Mouse (Mus musculus) hindbrain, embryonic 13.5 days (tissue): ENCODE data around the gene Selenom. TPM values are rescaled to one million over a fixed set of nuclear protein-coding genes. Genes with fewer than 3 reads are reported as not detected.

ENCODE experiments used
- ATAC-seq: fragments of 200-750 bp; cut with Nextera tagmentation; 2 replicates; pipeline ENCODE4 v1.8.0; 2017; ENCODE audit warnings: moderate TSS enrichment; ENCODE audit not compliant: low FRiP score
- H3K27ac ChIP-seq: fragments of 300-500 bp; sonication (generic); 2 replicates; pipeline ENCODE4 v1.5.1; 2015; ENCODE audit warnings: inconsistent platforms, mild to moderate bottlenecking, moderate library complexity
- H3K27me3 ChIP-seq: fragments of 300-500 bp; sonication (generic); 2 replicates; pipeline ENCODE4 v1.6.1; 2015; ENCODE audit warnings: mild to moderate bottlenecking, inconsistent platforms
- H3K36me3 ChIP-seq: fragments of 300-500 bp; sonication (generic); 2 replicates; pipeline ENCODE4 v1.6.1; 2015; ENCODE audit warnings: mild to moderate bottlenecking, inconsistent platforms
- H3K4me1 ChIP-seq: fragments of 300-500 bp; sonication (generic); replicated peaks from 2 replicates; pipeline ENCODE4 v1.6.1; 2015; ENCODE audit warnings: inconsistent platforms
- H3K4me2 ChIP-seq: fragments of 300-500 bp; sonication (generic); 2 replicates; pipeline ENCODE4 v1.6.1; 2015; ENCODE audit warnings: inconsistent platforms, mild to moderate bottlenecking, moderate library complexity
- H3K4me3 ChIP-seq: fragments of 300-500 bp; sonication (generic); 2 replicates; pipeline ENCODE4 v1.5.1; 2015; ENCODE audit warnings: mild to moderate bottlenecking, inconsistent platforms
- H3K9ac ChIP-seq: fragments of 300-500 bp; sonication (generic); 2 replicates; pipeline ENCODE4 v1.6.1; 2015; ENCODE audit warnings: mild to moderate bottlenecking, inconsistent platforms
- H3K9me3 ChIP-seq: fragments of 300-500 bp; sonication (generic); 2 replicates; pipeline ENCODE4 v1.6.1; 2016; ENCODE audit warnings: inconsistent platforms
- WGBS: fragments of 180-500 bp; shearing (Covaris S2); methylation state at CpG from one replicate; pipeline ENCODE4 v1.1.7; 2015; 5-methylcytosine and 5-hydroxymethylcytosine counted together
- polyA plus RNA-seq: library from polyadenylated mRNA; unstranded; fragments of >200 nt; fragmentation: Nextera tagmentation; extraction: Ambion mirVana; gene quantifications from 2 replicates; pipeline ENCODE4 v1.2.1, GENCODE M21; 2015

Selenom gene
- polyA plus RNA-seq, 1 experiment from 2014 or later, result 58.4 TPM

DNA sequence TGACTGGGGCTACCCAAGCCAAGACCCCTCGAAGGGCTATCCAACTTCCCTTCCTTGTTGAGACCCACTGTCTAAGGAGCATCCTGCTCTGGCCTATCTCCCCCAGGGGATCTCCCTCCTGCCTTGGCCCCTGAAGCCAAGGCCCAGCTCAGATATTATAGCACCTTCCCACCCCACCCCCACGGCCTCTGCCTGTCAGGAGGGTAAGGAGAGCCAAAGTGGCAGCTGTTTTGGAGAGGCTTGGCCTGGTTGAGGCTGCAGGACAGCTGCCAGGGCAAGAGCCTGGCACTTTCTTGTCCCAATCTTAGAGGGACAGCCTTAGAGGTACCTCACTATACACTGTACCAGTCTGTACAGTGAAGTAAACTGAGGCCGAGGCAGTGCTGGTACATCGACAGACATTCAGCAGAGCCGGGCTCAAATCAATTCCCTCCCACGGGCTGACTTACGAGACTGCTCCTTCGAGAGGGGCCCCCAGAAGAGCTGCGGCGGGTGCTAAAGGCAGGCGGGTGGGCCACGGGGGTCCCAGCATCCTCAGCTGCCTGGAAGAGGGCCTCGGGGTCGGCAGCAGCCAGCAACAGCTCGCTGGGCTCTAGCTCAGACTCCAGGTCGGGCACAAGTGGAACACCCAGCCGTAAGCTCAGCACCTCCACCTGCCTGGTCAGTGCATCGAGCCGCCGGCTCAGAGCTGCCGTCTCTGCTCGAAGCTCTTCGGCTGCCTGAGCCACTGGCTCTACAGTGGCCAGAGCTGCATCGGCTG lies 12.7 kb downstream of the Selenom start:
- Histone ChIP-seq H3K36me3 (peaks cover 23% of the 10 kb centered on the region), H3K9me3 (no peaks in the 10 kb centered on the region), H3K27ac (no peak overlapping the region), H3K27me3 (no peaks in the 10 kb centered on the region), H3K9ac (no peak overlapping the region), H3K4me1 (no peaks in the 10 kb centered on the region), H3K4me3 (no peak overlapping the region), H3K4me2 (no peak overlapping the region)
- ATAC-seq, result no peak
- WGBS, result 92% methylated on average over 24 of the region's 24 CpGs

DNA sequence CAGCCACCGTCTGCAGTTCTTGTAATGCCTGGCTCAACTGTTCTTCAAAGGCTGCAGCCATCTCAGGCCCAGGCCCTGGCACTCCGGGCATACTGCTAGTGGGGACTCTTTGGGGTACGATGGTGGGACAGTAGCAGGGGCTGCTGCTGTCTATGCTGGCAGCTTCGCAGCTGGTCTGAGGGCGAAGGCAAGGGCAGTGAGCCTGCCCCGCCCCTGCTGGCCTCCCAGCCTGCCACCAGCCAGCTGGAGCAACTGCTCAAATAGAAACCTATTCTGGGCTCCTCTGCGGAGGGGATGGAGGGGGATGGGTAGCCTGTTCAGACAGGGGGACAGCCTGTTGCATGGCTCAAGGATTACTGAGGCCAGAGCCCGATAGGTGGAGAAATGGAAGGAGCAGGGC lies 13.3 kb downstream of the Selenom start:
- no peak overlapping the region for H3K27ac ChIP-seq
- no peak overlapping the region for H3K4me3 ChIP-seq
- H3K9ac ChIP-seq, result no peak overlapping the region
- H3K27me3 ChIP-seq, result no peaks in the 10 kb centered on the region
- no peak for ATAC-seq
- no peaks in the 10 kb centered on the region for H3K4me1 ChIP-seq
- H3K36me3 ChIP-seq, result peaks cover 27% of the 10 kb centered on the region
- H3K4me2 ChIP-seq, result no peak overlapping the region
- H3K9me3 ChIP-seq, result no peaks in the 10 kb centered on the region
- 85% methylated on average over 8 of the region's 8 CpGs for WGBS

DNA sequence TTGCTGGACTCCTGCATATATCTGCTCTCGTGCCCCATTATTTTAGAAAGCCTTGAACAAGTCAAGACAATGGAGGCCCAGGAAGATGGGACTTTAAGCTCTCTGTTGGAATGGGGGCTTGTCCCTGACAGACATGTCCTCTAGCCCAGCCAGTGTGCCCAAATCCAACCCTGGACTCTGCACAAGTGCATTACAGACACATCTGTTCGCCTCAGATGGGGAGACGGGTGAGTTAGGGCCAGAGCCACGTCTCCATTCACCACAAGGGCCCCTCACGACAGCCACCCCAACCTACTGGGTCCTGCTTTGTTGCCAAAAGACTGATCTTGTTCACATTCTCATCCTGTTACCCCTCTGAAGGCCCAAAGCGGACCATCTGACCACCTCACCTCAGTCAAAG lies 13.7 kb downstream of the Selenom start:
- Histone ChIP-seq H3K4me1 (no peaks in the 10 kb centered on the region), H3K27me3 (no peaks in the 10 kb centered on the region), H3K27ac (no peak overlapping the region), H3K9ac (no peak overlapping the region), H3K4me3 (no peak overlapping the region), H3K36me3 (peaks cover 27% of the 10 kb centered on the region), H3K4me2 (no peak overlapping the region), H3K9me3 (no peaks in the 10 kb centered on the region)
- ATAC-seq, result no peak
- WGBS, result 90% methylated on average over 6 of the region's 6 CpGs

DNA sequence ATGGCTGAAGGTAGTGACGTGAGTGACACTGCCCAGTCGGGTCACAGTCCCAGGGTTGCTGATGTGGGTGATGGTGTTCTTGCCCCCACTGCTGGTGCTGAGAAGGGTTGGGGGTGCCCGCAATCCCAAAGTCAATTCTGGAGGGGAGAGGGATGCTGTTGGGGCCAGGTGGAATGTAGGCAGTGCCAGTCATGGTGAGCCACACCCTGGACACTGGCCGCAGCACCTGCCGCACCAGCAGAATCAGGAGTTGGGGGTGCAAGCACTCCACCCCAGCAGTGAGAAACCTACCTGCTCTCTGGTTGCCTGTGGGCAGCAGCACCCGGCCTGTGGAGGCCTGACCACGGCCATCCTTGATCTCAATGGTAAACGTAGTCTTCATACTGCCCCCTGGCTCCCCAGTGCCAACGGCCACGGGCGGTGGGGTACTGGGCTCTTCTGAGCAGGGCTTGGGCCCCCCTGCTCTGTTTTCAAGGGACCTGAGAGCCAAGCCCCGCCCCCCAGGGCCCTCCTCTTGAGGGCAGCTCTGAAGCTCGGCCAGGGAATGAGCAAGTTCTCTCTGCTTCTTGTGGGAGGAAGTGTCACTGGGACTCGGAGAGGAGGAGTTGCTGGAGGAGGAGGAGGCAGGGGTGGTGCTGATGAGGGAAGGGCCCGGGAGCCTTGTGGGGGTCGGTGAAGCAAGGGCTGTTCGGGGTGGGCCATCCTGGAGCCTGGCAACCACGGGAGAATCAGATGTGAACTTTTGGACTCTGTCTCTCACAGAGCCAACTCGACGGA lies 15.2 kb downstream of the Selenom start:
- H3K4me2 ChIP-seq, result no peak overlapping the region
- H3K27me3 ChIP-seq, result no peaks in the 10 kb centered on the region
- 82% methylated on average over 20 of the region's 20 CpGs for WGBS
- no peaks in the 10 kb centered on the region for H3K9me3 ChIP-seq
- H3K9ac ChIP-seq, result no peak overlapping the region
- H3K27ac ChIP-seq, result no peak overlapping the region
- no peak overlapping the region for H3K4me3 ChIP-seq
- ATAC-seq, result no peak
- H3K4me1 ChIP-seq, result no peaks in the 10 kb centered on the region
- peaks cover 23% of the 10 kb centered on the region for H3K36me3 ChIP-seq

DNA sequence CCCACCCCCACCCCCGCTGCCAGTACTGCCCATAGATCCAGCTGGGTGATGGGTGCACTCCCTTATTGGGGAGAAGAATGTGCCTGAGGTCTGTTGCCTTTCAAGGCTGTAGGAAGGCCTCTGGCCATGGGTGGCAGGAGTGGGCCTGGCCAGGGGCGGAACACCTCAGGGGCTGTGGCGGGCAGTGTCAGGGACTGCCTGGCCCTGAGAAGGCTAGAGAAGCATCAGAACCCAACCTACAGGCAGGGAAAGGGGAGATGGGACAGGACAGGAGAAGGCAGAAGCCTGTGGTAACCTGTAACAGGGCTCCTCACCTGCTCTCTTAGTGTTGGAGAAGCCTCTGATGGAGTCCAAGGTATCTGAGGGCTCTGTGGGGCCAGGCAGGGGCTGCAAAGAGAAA lies 16.2 kb downstream of the Selenom start:
- Histone ChIP-seq H3K4me1 (peaks cover 8% of the 10 kb centered on the region), H3K4me2 (no peak overlapping the region), H3K9ac (no peak overlapping the region), H3K9me3 (no peaks in the 10 kb centered on the region), H3K4me3 (no peak overlapping the region), H3K27ac (no peak overlapping the region), H3K27me3 (no peaks in the 10 kb centered on the region), H3K36me3 (peaks cover 23% of the 10 kb centered on the region)
- no peak for ATAC-seq
- 90% methylated on average over 3 of the region's 3 CpGs for WGBS

DNA sequence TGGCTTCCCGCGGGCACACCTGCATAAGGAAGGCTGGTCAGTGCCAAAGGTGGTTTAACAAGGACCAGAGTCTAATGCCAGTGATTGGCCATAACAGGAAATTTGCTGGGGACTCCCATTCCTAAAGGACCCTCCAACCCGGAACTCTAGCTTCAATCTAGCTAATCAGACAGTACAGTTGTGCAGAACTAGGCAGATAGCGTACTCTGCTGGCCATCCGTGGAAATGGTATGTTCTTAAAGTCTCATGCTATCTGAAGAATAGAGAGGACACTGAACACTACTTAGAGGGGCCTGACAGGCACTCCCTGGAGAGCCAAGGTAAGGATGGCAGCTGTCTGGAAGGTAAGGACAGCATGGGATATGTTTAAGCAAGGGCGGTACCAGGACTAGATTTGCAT lies 17.1 kb downstream of the Selenom start:
- no peak for ATAC-seq
- no peak overlapping the region for H3K4me2 ChIP-seq
- H3K4me1 ChIP-seq, result peaks cover 15% of the 10 kb centered on the region
- no peak overlapping the region for H3K27ac ChIP-seq
- H3K9me3 ChIP-seq, result no peaks in the 10 kb centered on the region
- H3K4me3 ChIP-seq, result no peak overlapping the region
- no peak overlapping the region for H3K9ac ChIP-seq
- H3K27me3 ChIP-seq, result no peaks in the 10 kb centered on the region
- H3K36me3 ChIP-seq, result peaks cover 20% of the 10 kb centered on the region
- 87% methylated on average over 6 of the region's 6 CpGs for WGBS

DNA sequence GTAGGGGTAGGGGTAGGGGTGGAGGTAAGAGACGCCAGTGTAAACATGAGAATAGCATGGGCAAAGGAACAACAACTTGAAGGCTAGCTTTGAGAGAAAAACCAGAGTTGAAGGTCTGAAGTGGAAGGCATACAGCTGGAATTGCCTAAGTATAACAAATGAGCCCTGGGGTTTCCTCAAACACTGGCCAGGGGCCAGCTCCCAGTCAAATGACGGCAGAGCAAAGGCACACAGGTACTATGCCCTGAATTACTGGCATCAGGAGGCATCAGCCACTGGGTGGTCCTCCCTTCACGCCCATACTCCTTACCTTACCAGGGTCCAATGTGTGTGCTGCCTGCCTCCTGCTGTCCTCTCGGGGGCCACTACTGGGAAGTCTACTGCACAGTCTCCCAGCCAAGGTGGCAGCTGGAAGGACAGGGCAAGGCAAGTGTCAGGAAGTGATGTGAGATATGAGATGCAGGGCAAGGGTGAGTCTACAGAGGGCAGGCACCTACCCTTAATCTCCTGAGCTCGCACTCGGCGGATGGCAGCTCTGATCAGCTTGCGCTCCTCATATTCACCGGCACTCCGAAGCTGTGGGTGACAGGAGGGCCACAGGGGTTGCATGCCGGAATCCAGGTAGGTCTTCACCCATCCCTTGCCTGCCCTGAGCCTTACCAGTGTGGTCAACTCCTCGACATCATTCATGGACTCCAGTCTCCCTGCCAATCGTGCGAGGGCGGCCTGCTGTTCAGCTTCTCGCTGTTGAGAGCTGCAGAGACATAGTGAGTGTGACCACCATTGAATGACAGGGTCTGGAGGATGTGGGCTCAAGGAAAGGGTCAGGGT lies 17.8 kb downstream of the Selenom start:
- no peak overlapping the region for H3K4me2 ChIP-seq
- H3K9me3 ChIP-seq, result no peaks in the 10 kb centered on the region
- WGBS, result 93% methylated on average over 16 of the region's 16 CpGs
- no peak overlapping the region for H3K4me3 ChIP-seq
- H3K36me3 ChIP-seq, result peaks cover 18% of the 10 kb centered on the region
- H3K4me1 ChIP-seq, result peaks cover 15% of the 10 kb centered on the region
- no peak overlapping the region for H3K27ac ChIP-seq
- H3K9ac ChIP-seq, result peak overlapping the region; percentile 60; the same call in 1 of the 2 replicates
- 0 out of 2 replicates have a peak, but pooled peaks cover 3% of the 10 kb centered on the region for H3K27me3 ChIP-seq
- ATAC-seq, result no peak

DNA sequence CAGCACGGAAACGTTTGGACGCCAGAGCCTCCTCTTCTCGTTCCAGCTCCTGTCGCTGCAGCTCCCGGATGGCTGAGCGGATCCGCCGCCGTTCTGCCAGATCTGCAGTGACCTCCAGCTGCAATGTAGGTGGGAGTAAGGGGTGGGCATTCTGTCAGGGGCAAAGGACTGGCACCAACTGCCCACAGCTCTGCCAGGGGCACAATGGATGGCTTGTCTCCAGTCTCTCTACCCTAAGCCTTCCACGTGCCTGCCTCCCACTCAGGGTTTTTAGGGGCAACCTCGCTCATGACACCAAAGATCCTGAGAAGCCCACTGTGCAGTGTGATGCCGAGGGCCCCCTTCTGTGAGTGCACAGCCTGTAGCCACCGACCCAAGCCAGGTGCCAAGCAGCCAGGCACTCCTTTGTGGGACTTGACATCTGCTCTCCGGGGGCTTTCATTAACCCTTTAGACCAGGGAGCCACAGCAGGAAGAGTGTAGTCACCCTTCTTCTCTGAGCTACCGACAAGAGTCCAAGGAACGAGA lies 19.0 kb downstream of the Selenom start:
- peaks cover 15% of the 10 kb centered on the region for H3K36me3 ChIP-seq
- ATAC-seq, result no peak
- peaks cover 21% of the 10 kb centered on the region for H3K4me1 ChIP-seq
- H3K9ac ChIP-seq, result peak overlapping the region; percentile 59; the same call in 1 of the 2 replicates
- 0 out of 2 replicates have a peak, but pooled peaks cover 6% of the 10 kb centered on the region for H3K27me3 ChIP-seq
- no peak overlapping the region for H3K4me2 ChIP-seq
- 91% methylated on average over 17 of the region's 17 CpGs for WGBS
- H3K9me3 ChIP-seq, result no peaks in the 10 kb centered on the region
- no peak overlapping the region for H3K27ac ChIP-seq
- H3K4me3 ChIP-seq, result no peak overlapping the region

DNA sequence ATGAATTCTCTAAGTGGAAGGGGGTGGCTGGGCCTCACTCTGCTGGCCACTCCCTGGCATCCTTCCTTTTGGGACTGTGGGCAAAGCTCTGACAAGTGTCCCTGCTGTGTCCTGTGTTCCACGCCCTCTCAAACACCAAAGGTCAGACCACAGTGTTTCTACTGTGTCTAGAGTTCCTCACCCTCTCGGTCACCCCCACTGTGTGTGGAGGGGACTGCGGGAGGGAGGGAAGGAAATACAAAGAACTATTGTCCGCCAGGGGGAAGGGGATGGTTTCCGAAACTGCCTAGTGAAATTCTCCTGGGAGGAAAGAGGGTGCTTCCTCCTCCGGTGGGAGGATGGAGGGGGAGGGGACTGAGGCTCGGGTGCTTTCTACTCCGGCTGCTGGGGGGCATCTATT lies 20.5 kb downstream of the Selenom start:
- H3K4me2 ChIP-seq, result peak overlapping the region; percentile 89
- H3K27me3 ChIP-seq, result 0 out of 2 replicates have a peak, but pooled peaks cover 6% of the 10 kb centered on the region
- H3K36me3 ChIP-seq, result peaks cover 5% of the 10 kb centered on the region; the same call in 1 of the 2 replicates
- no peaks in the 10 kb centered on the region for H3K9me3 ChIP-seq
- H3K9ac ChIP-seq, result peak overlapping the region; percentile 79; the same call in 1 of the 2 replicates
- H3K27ac ChIP-seq, result peak overlapping the region; percentile 87; the same call in 1 of the 2 replicates
- 0 out of 2 replicates have a peak, but pooled peaks have one; percentile 2 for ATAC-seq
- H3K4me3 ChIP-seq, result peak overlapping the region; percentile 55
- H3K4me1 ChIP-seq, result peaks cover 27% of the 10 kb centered on the region
- 6% methylated on average over 8 of the region's 8 CpGs for WGBS

DNA sequence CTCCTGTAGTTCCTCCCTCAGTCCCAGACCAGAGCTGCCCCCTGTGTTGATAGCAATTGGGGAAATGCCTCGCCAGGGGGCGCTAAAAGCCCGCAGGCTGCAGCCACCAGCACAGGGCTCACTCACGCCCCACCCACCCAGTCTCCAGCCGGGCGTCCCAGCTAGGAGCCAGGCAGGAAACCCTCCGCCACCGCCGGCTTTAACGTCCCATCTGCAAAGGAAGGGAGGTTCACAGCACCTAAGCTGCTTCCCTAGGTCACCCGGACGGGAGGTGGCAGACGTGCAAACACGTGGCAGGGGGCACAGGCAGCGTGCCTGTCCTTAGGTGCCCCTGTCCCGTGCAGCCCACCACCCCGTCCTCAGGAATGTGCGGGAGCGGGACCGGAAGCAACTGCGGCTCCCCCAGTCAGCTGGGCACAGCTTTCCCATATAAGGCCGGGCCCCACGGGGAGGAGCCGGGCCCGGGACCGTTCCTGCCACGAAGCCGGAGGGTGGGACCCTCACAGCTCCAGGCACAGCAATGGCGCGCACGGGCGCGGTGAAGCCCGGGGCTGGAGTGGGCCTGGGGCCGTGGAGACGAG lies 21.0 kb downstream of the Selenom start:
- H3K4me1 ChIP-seq, result peaks cover 27% of the 10 kb centered on the region
- WGBS, result under 1% methylated on average over 36 of the region's 36 CpGs

DNA sequence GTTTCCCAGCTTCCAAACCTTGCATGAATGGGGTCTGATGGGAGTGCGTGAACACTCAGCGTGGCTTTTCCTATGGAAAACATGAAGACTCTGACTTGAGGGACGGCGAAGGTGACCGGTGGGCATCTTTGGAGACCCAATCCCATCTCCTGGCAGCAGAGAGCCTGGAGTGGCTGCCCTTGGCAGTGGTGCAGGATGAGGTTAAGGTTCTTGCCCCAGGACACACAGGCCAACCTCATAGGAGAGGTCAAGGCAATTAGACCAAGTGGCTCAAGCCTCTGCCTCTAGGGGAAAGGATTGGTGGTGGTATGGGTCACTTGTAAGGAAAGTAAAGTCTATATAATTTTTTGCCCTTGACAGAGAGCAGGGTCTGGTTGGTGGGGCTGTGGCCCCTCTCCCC lies 21.6 kb downstream of the Selenom start:
- peaks cover 27% of the 10 kb centered on the region for H3K4me1 ChIP-seq
- H3K36me3 ChIP-seq, result peaks cover 4% of the 10 kb centered on the region; the same call in 1 of the 2 replicates
- peak overlapping the region; percentile 89 for H3K4me2 ChIP-seq
- 0 out of 2 replicates have a peak, but pooled peaks cover 6% of the 10 kb centered on the region for H3K27me3 ChIP-seq
- no peaks in the 10 kb centered on the region for H3K9me3 ChIP-seq
- H3K9ac ChIP-seq, result peak overlapping the region; percentile 79
- peak overlapping the region; percentile 87 for H3K27ac ChIP-seq
- ATAC-seq, result no peak
- 45% methylated on average over 5 of the region's 5 CpGs for WGBS
- peak overlapping the region; percentile 55 for H3K4me3 ChIP-seq

More for the DNA sequence above, 21.0 kb downstream of the Selenom start:
- H3K9me3 ChIP-seq, result no peaks in the 10 kb centered on the region
- H3K4me3 ChIP-seq, result peak overlapping the region; percentile 55
- H3K27ac ChIP-seq, result peak overlapping the region; percentile 87
- H3K4me2 ChIP-seq, result peak overlapping the region; percentile 89
- peaks cover 4% of the 10 kb centered on the region; the same call in 1 of the 2 replicates for H3K36me3 ChIP-seq
- 0 out of 2 replicates have a peak, but pooled peaks cover 6% of the 10 kb centered on the region for H3K27me3 ChIP-seq
- H3K9ac ChIP-seq, result peak overlapping the region; percentile 79
- peak; percentile 88 for ATAC-seq
